Mouse (Mus musculus): Measurements from ENCODE around the gene Kcnh1. TPM values are rescaled to one million over a fixed set of nuclear protein-coding genes. Genes with fewer than 3 reads are reported as not detected.

The Kcnh1 gene
- total and polyA plus RNA-seq, 3 experiments = not detected

DNA sequence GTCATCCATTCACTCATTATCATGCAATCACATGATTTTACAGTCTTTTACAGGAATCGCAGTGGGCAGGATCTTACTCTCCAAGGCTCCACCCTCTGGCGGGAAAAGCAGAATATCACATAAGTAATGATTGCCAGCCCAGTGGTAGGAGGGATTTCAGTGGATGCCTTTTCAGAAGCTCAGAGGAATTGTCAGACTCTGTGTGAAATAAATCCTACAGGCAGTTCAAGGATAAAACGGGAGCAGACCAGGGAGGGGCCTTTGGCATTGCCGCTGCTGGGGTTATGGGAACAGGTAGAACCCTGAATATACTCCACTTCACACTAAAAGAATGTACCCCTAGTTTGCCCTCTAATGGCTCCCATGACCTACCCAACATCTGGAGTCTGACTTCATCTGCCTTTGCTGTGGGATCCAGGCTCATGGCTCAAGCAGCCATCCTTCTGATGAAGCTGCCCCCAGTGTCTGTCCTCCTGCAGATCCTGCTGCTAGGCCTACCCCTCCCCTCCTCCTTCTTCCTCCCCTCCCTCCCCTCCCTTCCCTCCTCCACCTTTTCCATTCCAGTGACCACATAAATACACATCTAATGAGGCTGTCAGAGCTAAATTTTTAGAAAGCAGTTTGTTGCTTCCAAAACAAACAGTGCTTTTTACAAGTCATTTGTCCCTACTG lies 181.5 kb downstream of the Kcnh1 start:
- no peak overlapping the region for H3K27ac ChIP-seq (ENCODE audit: insufficient read depth, low read depth)
- dilution Hi-C loops (cut with MboI; ENCODE audit: extremely low pct_ligation_motif_present, extremely low pct_unique_long_range_greater_than_20kb, low sequenced_read_pairs) = no loop called here
- H3K79me2 ChIP-seq (replicated peaks; ENCODE audit: control insufficient read depth, extremely low read depth, insufficient read depth, poor library complexity, severe bottlenecking) = no peaks in the 10 kb centered on the region
- no peak for TF ChIP-seq MAFK (IDR thresholded peaks at IDR 0.05; ENCODE audit: insufficient replicate concordance, low read length)
- TF ChIP-seq ELF1 (IDR thresholded peaks at IDR 0.05; ENCODE audit: low read depth, low read length) = no peak
- TF ChIP-seq USF2 (conservative IDR thresholded peaks at IDR 0.05; ENCODE audit: low read depth, low read length) = no peak
- no peak for TF ChIP-seq TBP (conservative IDR thresholded peaks at IDR 0.05; ENCODE audit: low read depth, low read length)
- no peak for TF ChIP-seq NELFE (IDR thresholded peaks at IDR 0.05; ENCODE audit: low read depth, low read length)
- no peak for TF ChIP-seq HCFC1 (IDR thresholded peaks at IDR 0.05; ENCODE audit: low read depth, low read length)
- no peak for TF ChIP-seq POLR2A (IDR thresholded peaks at IDR 0.05; ENCODE audit: low read depth, low read length)
- TF ChIP-seq E2F4 (IDR thresholded peaks at IDR 0.05; ENCODE audit: insufficient replicate concordance, low read depth, low read length) = no peak
- TF ChIP-seq EP300 (IDR thresholded peaks at IDR 0.05; ENCODE audit: low read length) = no peak
- no peak for TF ChIP-seq UBTF (IDR thresholded peaks at IDR 0.05; ENCODE audit: low read depth, low read length)
- TF ChIP-seq ZC3H11A (IDR thresholded peaks at IDR 0.05; ENCODE audit: low read depth, low read length) = no peak
- no peak for TF ChIP-seq POLR2AphosphoS2 (IDR thresholded peaks at IDR 0.05; ENCODE audit: low read depth, low read length)
- no peak for TF ChIP-seq JUND (conservative IDR thresholded peaks at IDR 0.05; ENCODE audit: low read depth, low read length)
- TF ChIP-seq PAX5 (IDR thresholded peaks at IDR 0.05; ENCODE audit: low read length) = no peak
- TF ChIP-seq SMC3 (IDR thresholded peaks at IDR 0.05; ENCODE audit: low read depth, low read length) = no peak
- no peak for TF ChIP-seq CTCF (conservative IDR thresholded peaks at IDR 0.05 in 1 of 2, IDR thresholded peaks at IDR 0.05 in 1 of 2; ENCODE audit: low read depth in 2 of 2, low read length in 2 of 2)
- no peak for TF ChIP-seq ZMIZ1 (IDR thresholded peaks at IDR 0.05; ENCODE audit: low read depth, low read length)
- TF ChIP-seq MEF2A (IDR thresholded peaks at IDR 0.05; ENCODE audit: borderline replicate concordance, low read depth, low read length) = no peak
- H3K9ac ChIP-seq (ENCODE audit: insufficient read depth, low read depth) = no peak overlapping the region
- in situ Hi-C loops (cut with MboI; ENCODE audit: low pct_ligation_motif_present, low pct_unique_long_range_greater_than_20kb, low sequenced_read_pairs) = no loop called here
- peaks cover 5% of the 10 kb centered on the region for H3K9me3 ChIP-seq (replicated peaks; ENCODE audit: low read length)
- H3K36me3 ChIP-seq (replicated peaks in 1 of 2; ENCODE audit: control insufficient read depth in 1 of 2, insufficient read depth in 1 of 2, low read length in 1 of 2) = no peaks in the 10 kb centered on the region
- H3K27me3 ChIP-seq (replicated peaks) = peaks cover 64% of the 10 kb centered on the region
- H3K4me1 ChIP-seq (ENCODE audit: control insufficient read depth in 1 of 2, insufficient read depth in 2 of 2) = no peaks in the 10 kb centered on the region
- no peak overlapping the region for H3K4me2 ChIP-seq (ENCODE audit: insufficient read depth, low read depth, poor library complexity, severe bottlenecking)
- no peak for DNase-seq (ENCODE audit: extremely low read depth)
- no peak overlapping the region for H3K4me3 ChIP-seq (replicated peaks in 1 of 3; ENCODE audit: low read depth in 2 of 3, low read length in 2 of 3, poor library complexity in 1 of 3)

DNA sequence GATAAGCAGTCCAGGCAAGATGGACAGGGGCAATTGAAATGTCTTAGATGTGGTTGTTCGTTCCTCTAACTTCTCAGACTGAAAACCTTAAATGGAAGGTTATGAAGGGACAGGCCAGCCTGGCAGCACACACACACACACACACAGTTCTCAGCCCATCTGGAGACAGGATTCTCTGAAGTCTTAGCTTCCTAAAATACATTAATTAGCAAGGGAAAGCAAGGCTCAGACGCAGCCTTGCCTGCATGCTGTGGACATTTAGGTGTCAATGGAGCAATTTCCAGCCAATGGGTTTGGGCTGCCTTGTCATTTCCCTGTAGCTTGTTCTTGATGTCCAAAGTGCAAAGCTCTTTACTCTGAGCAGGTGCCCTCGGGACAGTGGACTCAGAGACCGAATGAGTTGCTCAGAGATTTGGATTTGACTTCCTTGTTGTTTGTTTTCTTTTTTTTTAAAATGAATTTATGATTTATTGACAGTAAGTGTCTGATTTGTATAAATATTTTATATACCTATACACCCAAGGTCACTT lies 188.0 kb downstream of the Kcnh1 start:
- in situ Hi-C loops (cut with MboI; ENCODE audit: low pct_ligation_motif_present, low pct_unique_long_range_greater_than_20kb, low sequenced_read_pairs) = no loop called here
- dilution Hi-C loops (cut with MboI; ENCODE audit: extremely low pct_ligation_motif_present, extremely low pct_unique_long_range_greater_than_20kb, low sequenced_read_pairs) = no loop called here
- no peak for DNase-seq (ENCODE audit: extremely low read depth)

More for the DNA sequence above, 188.0 kb downstream of the Kcnh1 start:
- Histone ChIP-seq H3K27me3 (replicated peaks) (peaks cover 82% of the 10 kb centered on the region), H3K27ac (ENCODE audit: insufficient read depth, low read depth) (no peak overlapping the region), H3K9me3 (replicated peaks; ENCODE audit: low read length) (no peaks in the 10 kb centered on the region), H3K4me2 (ENCODE audit: insufficient read depth, low read depth, poor library complexity, severe bottlenecking) (no peak overlapping the region), H3K79me2 (replicated peaks; ENCODE audit: control insufficient read depth, extremely low read depth, insufficient read depth, poor library complexity, severe bottlenecking) (no peaks in the 10 kb centered on the region), H3K4me1 (ENCODE audit: control insufficient read depth in 1 of 2, insufficient read depth in 2 of 2) (no peaks in the 10 kb centered on the region), H3K36me3 (replicated peaks in 1 of 2; ENCODE audit: control insufficient read depth in 1 of 2, insufficient read depth in 1 of 2, low read length in 1 of 2) (no peaks in the 10 kb centered on the region), H3K4me3 (replicated peaks in 1 of 3; ENCODE audit: low read depth in 2 of 3, low read length in 2 of 3, poor library complexity in 1 of 3) (no peak overlapping the region), H3K9ac (ENCODE audit: insufficient read depth, low read depth) (no peak overlapping the region)
- TF ChIP-seq CTCF (conservative IDR thresholded peaks at IDR 0.05 in 1 of 2, IDR thresholded peaks at IDR 0.05 in 1 of 2; ENCODE audit: low read depth in 2 of 2, low read length in 2 of 2) (no peak), NELFE (IDR thresholded peaks at IDR 0.05; ENCODE audit: low read depth, low read length) (no peak), USF2 (conservative IDR thresholded peaks at IDR 0.05; ENCODE audit: low read depth, low read length) (no peak), POLR2AphosphoS2 (IDR thresholded peaks at IDR 0.05; ENCODE audit: low read depth, low read length) (no peak), ELF1 (IDR thresholded peaks at IDR 0.05; ENCODE audit: low read depth, low read length) (no peak), MYC (IDR thresholded peaks at IDR 0.05; ENCODE audit: low read depth, low read length) (no peak), IRF4 (IDR thresholded peaks at IDR 0.05; ENCODE audit: low read depth, low read length) (no peak), PAX5 (IDR thresholded peaks at IDR 0.05; ENCODE audit: low read length) (no peak), SMC3 (IDR thresholded peaks at IDR 0.05; ENCODE audit: low read depth, low read length) (no peak), BHLHE40 (IDR thresholded peaks at IDR 0.05; ENCODE audit: low read depth, low read length) (no peak), MAZ (IDR thresholded peaks at IDR 0.05; ENCODE audit: low read depth, low read length) (no peak)

Data from CH12.LX (cell line).